Mouse (Mus musculus) liver, embryonic 11.5 days (tissue): Measurements from ENCODE around the gene Gm10300. TPM values are rescaled to one million over a fixed set of nuclear protein-coding genes. Genes with fewer than 3 reads are reported as not detected.

ENCODE experiments used
- ATAC-seq: fragments of 200-750 bp; cut with Nextera tagmentation; replicated peaks from 2 replicates; pipeline ENCODE4 v1.8.0; 2017; ENCODE audit warnings: moderate number of reproducible peaks, mild to moderate bottlenecking, moderate TSS enrichment, moderate library complexity; ENCODE audit not compliant: low FRiP score
- DNase-seq: peaks from one replicate; pipeline ENCODE4 v3.0.0-alpha.2; 2017; ENCODE audit warnings: low spot score
- H3K27ac ChIP-seq: fragments of 300-500 bp; sonication (generic); 2 replicates; pipeline ENCODE4 v1.5.1; 2014; ENCODE audit warnings: mild to moderate bottlenecking, low read depth, low read length, control low read depth
- H3K27me3 ChIP-seq: fragments of 300-500 bp; sonication (generic); replicated peaks from 2 replicates; pipeline ENCODE4 v1.6.1; 2014; ENCODE audit warnings: low read length, mixed read lengths; ENCODE audit not compliant: control insufficient read depth, insufficient read depth
- H3K36me3 ChIP-seq: fragments of 300-500 bp; sonication (generic); 2 replicates; pipeline ENCODE4 v1.6.1; 2014; ENCODE audit warnings: mild to moderate bottlenecking, low read length, moderate library complexity, mixed read lengths; ENCODE audit not compliant: control insufficient read depth, insufficient read depth
- H3K4me1 ChIP-seq: fragments of 300-500 bp; sonication (generic); replicated peaks from 2 replicates; pipeline ENCODE4 v1.6.1; 2014; ENCODE audit warnings: low read length, mixed read lengths; ENCODE audit not compliant: control insufficient read depth, insufficient read depth
- H3K4me2 ChIP-seq: fragments of 300-500 bp; sonication (generic); 2 replicates; pipeline ENCODE4 v1.6.1; 2014; ENCODE audit warnings: mild to moderate bottlenecking, control low read depth, moderate library complexity
- H3K4me3 ChIP-seq: fragments of 300-500 bp; sonication (generic); 2 replicates; pipeline ENCODE4 v1.5.1; 2014; ENCODE audit warnings: low read depth, low read length, control low read depth
- H3K9ac ChIP-seq: fragments of 300-500 bp; sonication (generic); 2 replicates; pipeline ENCODE4 v1.6.1; 2014; ENCODE audit warnings: low read depth, low read length, control low read depth
- H3K9me3 ChIP-seq: fragments of 300-500 bp; sonication (generic); 2 replicates; pipeline ENCODE4 v1.6.1; 2016; ENCODE audit warnings: low read length, inconsistent platforms, mixed read lengths; ENCODE audit not compliant: control insufficient read depth
- WGBS: fragments of 180-500 bp; shearing (Covaris S2); extraction: QIAGEN DNeasy Blood & Tissue Kit; methylation state at CpG from one replicate; pipeline ENCODE4 v1.1.7; 2014; 5-methylcytosine and 5-hydroxymethylcytosine counted together
- polyA plus RNA-seq: library from polyadenylated mRNA; unstranded; fragments of >200 nt; fragmentation: Nextera tagmentation; extraction: Ambion mirVana; gene quantifications from 2 replicates; pipeline ENCODE4 v1.2.1, GENCODE M21; 2014

Gene Gm10300
- polyA plus RNA-seq, 1 experiment from 2014 or later, result 0.11 TPM

GRCm38 (mm10) chr4:132048011-132048991 lies 26.2 kb upstream of the Gm10300 start:
- Histone ChIP-seq H3K9ac (peak overlapping the region; percentile 69), H3K9me3 (no peaks in the 10 kb centered on the region), H3K4me1 (peaks cover 35% of the 10 kb centered on the region), H3K4me2 (peak overlapping the region; percentile 99), H3K36me3 (no peaks in the 10 kb centered on the region), H3K4me3 (peak overlapping the region; percentile 62), H3K27ac (peak overlapping the region; percentile 17), H3K27me3 (no peaks in the 10 kb centered on the region)
- 1% methylated on average over 82 of the region's 95 CpGs for WGBS
- DNase-seq, result peak; percentile 63
- peak; percentile 36 for ATAC-seq

GRCm38 (mm10) chr4:132048995-132049404 lies 25.5 kb upstream of the Gm10300 start:
- H3K27ac ChIP-seq, result peak overlapping the region; percentile 17
- DNase-seq (peak; percentile 86), ATAC-seq (peak; percentile 97)
- H3K9me3 ChIP-seq, result no peaks in the 10 kb centered on the region
- WGBS, result under 1% methylated on average over 23 of the region's 46 CpGs
- no peaks in the 10 kb centered on the region for H3K36me3 ChIP-seq
- H3K4me2 ChIP-seq, result peak overlapping the region; percentile 99
- peak overlapping the region; percentile 69 for H3K9ac ChIP-seq
- H3K4me3 ChIP-seq, result peak overlapping the region; percentile 62
- no peaks in the 10 kb centered on the region for H3K27me3 ChIP-seq
- peaks cover 33% of the 10 kb centered on the region for H3K4me1 ChIP-seq

GRCm38 (mm10) chr4:132049549-132050200 lies 24.8 kb upstream of the Gm10300 start:
- DNase-seq, result no peak
- H3K27me3 ChIP-seq, result no peaks in the 10 kb centered on the region
- H3K9me3 ChIP-seq, result no peaks in the 10 kb centered on the region
- no peak for ATAC-seq
- peak overlapping the region; percentile 62 for H3K4me3 ChIP-seq
- peak overlapping the region; percentile 99 for H3K4me2 ChIP-seq
- 10% methylated on average over 15 of the region's 15 CpGs for WGBS
- peaks cover 30% of the 10 kb centered on the region for H3K4me1 ChIP-seq
- H3K9ac ChIP-seq, result peak overlapping the region; percentile 41; the same call in 1 of the 2 replicates
- H3K27ac ChIP-seq, result no peak overlapping the region
- no peaks in the 10 kb centered on the region for H3K36me3 ChIP-seq

- no peaks in the 10 kb centered on the region for H3K9me3 ChIP-seq
- no peaks in the 10 kb centered on the region for H3K27me3 ChIP-seq
- no peak overlapping the region for H3K4me2 ChIP-seq
- H3K27ac ChIP-seq, result no peak overlapping the region
- no peak overlapping the region for H3K4me3 ChIP-seq
- WGBS, result 69% methylated on average over 10 of the region's 10 CpGs
- ATAC-seq, result no peak
- H3K36me3 ChIP-seq, result no peaks in the 10 kb centered on the region
- DNase-seq, result no peak
- peaks cover 30% of the 10 kb centered on the region for H3K4me1 ChIP-seq
- H3K9ac ChIP-seq, result no peak overlapping the region
Measured at GRCm38 (mm10) chr4:132051321-132052275, 22.9 kb upstream of the Gm10300 start.

GRCm38 (mm10) chr4:132057311-132057710 lies 17.2 kb upstream of the Gm10300 start:
- no peak overlapping the region for H3K4me2 ChIP-seq
- ATAC-seq, result no peak
- DNase-seq, result peak; percentile 28
- peaks cover 32% of the 10 kb centered on the region for H3K4me1 ChIP-seq
- no peak overlapping the region for H3K4me3 ChIP-seq
- H3K9me3 ChIP-seq, result no peaks in the 10 kb centered on the region
- no peaks in the 10 kb centered on the region; the same call in 1 of the 2 replicates for H3K36me3 ChIP-seq
- no peaks in the 10 kb centered on the region for H3K27me3 ChIP-seq
- H3K9ac ChIP-seq, result no peak overlapping the region
- no peak overlapping the region for H3K27ac ChIP-seq

GRCm38 (mm10) chr4:132059541-132059940 lies 15.0 kb upstream of the Gm10300 start:
- no peak overlapping the region for H3K4me3 ChIP-seq
- no peak for DNase-seq
- H3K27ac ChIP-seq, result no peak overlapping the region
- no peaks in the 10 kb centered on the region for H3K27me3 ChIP-seq
- H3K36me3 ChIP-seq, result no peaks in the 10 kb centered on the region; the same call in 1 of the 2 replicates
- no peak for ATAC-seq
- peaks cover 49% of the 10 kb centered on the region for H3K4me1 ChIP-seq
- 91% methylated on average over 2 of the region's 2 CpGs for WGBS
- H3K4me2 ChIP-seq, result peak overlapping the region; percentile 7; the same call in 1 of the 2 replicates
- H3K9me3 ChIP-seq, result no peaks in the 10 kb centered on the region
- H3K9ac ChIP-seq, result no peak overlapping the region

- Histone ChIP-seq H3K9me3 (no peaks in the 10 kb centered on the region), H3K4me1 (peaks cover 53% of the 10 kb centered on the region), H3K4me3 (no peak overlapping the region), H3K27ac (peak overlapping the region; percentile 70), H3K4me2 (peak overlapping the region; percentile 48), H3K9ac (no peak overlapping the region), H3K36me3 (no peaks in the 10 kb centered on the region; the same call in 1 of the 2 replicates), H3K27me3 (no peaks in the 10 kb centered on the region)
- ATAC-seq (peak; percentile 67), DNase-seq (no peak)
- 45% methylated on average over 17 of the region's 17 CpGs for WGBS
Measured at GRCm38 (mm10) chr4:132060040-132060832, 14.3 kb upstream of the Gm10300 start.
